Mouse (Mus musculus) adrenal gland, adult 2 months (tissue): ENCODE results near the gene Tnxb. TPM values are rescaled to one million over a fixed set of nuclear protein-coding genes. Genes with fewer than 3 reads are reported as not detected.

Experiments
- DNase-seq: peaks from one replicate; pipeline ENCODE4 v3.0.0; 2021
- polyA plus RNA-seq: library from polyadenylated mRNA; depleted of rRNA; stranded (reverse); fragments of >200 nt; gene quantifications from 2 replicates; pipeline ENCODE4 v1.2.3, GENCODE M21; 2012
- total RNA-seq, 2 experiments: library from RNA; stranded (reverse); gene quantifications; 2 replicates each; pipeline ENCODE4 v1.2.3; 2021

Gene Tnxb
- total and polyA plus RNA-seq, 3 experiments, result 20.2 to 30.1 (median 23.6) TPM

DNA sequence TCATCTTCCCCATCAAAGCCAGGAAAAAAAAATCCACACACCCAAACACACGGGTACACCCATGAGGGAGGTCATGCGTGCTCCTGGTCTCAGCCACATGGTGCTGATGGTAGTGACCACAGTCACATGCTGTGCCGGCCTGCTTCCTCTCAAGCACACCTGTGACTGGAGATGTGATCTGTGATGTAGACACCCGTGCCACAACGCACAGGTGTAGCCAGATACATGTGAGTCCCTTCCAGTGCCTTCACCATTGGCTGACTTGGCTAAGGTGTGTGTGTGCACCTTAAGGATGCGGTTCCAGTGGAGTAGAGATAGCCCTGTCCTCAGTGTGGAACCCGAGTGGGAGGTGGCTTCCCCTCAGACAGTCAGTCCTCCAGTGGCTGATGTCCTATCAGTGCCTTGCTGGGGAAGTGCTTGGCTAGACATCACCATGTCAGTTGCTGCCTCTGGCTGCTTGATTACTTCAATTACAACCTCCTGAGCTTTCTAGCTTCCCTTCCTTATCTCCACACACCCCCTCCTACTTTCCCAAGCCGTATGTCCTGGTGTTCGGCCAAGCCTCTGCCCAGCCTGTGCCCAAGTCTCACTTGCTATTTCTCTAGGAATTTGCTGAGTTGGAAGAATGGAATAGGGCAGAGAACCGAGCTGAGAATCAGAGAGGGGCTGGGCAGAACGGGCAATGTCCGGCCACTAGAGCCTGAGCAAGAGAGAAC, 11.0 kb upstream of the Tnxb start:
- DNase-seq, result no peak

- no peak for DNase-seq
Measured at GRCm38 (mm10) chr17:34659897-34660214, 10.5 kb upstream of the Tnxb start.

- no peak for DNase-seq
Measured at GRCm38 (mm10) chr17:34660259-34660820, 10.0 kb upstream of the Tnxb start.

GRCm38 (mm10) chr17:34661121-34661591, 9.2 kb upstream of the Tnxb start:
- DNase-seq, result peak; percentile 80

GRCm38 (mm10) chr17:34662468-34662867, 7.9 kb upstream of the Tnxb start:
- no peak for DNase-seq

DNA sequence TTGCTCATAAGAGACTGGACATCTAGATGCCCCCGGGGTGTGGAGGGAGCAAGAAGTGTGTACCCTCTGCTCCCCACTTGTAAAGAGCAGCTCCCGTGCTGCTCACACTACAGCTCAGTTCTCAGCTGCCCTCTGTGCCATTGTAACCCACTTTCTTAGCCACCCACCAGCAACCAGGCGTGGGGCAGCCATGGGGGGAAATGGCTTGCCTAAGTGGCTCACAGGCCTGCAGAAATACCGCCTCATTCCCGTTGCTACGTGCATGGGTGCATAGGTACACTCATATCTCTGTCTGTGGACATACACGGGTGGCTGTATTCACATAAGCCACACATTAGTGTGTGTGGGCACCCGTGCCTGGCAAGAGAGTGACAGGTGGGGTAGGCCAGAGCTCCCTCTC, 7.4 kb upstream of the Tnxb start:
- no peak for DNase-seq

GRCm38 (mm10) chr17:34663558-34663957, 6.8 kb upstream of the Tnxb start:
- DNase-seq, result no peak

GRCm38 (mm10) chr17:34664472-34664871, 5.9 kb upstream of the Tnxb start:
- no peak for DNase-seq

- no peak for DNase-seq
Measured at GRCm38 (mm10) chr17:34671151-34672066, 1.1 kb downstream of the Tnxb start.

GRCm38 (mm10) chr17:34672246-34672792, 2.0 kb downstream of the Tnxb start:
- DNase-seq, result no peak

GRCm38 (mm10) chr17:34673139-34673538, 2.8 kb downstream of the Tnxb start:
- DNase-seq, result no peak

GRCm38 (mm10) chr17:34674524-34675204, 4.3 kb downstream of the Tnxb start:
- no peak for DNase-seq

DNA sequence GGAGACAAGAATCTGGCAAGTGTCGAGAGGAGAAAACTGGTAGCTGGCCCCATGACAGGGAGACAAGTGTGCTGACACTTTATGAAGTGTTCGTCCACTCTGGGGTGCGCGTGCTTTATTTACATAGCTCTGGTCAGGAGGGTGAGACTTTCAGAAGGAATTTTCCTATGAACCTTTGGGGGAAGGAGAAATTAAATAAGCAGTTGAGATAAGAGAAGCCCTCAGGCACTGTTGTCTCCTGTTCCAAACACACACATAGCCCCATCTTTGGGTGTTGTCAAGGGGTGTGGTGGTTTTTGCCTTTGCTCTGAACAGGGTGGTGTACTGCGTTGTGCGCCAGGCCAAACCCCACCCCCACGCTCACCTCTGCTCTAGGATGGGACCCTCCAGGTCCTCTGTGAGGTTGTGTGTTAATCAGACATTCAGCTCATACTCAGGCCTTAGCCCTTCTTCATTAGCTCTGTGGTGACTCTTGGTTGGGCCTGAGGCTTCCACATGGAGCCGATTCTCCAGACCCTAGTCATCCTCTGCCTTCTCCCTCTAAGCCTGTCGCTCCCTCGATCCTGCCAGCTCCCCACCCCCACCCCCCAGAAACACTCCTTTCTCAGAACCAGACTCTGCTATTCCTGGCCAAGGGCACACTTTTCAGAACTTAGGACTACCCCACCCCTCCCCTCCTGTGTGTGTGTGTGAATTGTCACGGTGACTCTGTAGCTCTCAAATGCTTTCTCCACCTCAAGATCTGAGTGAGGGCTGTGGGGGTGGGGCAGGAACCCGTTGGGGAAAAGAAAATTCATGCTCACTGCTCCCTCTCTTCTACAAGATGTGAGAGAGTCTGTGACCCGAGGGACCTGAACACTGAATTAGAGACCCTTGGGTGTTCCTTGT, 5.1 kb downstream of the Tnxb start:
- no peak for DNase-seq

DNA sequence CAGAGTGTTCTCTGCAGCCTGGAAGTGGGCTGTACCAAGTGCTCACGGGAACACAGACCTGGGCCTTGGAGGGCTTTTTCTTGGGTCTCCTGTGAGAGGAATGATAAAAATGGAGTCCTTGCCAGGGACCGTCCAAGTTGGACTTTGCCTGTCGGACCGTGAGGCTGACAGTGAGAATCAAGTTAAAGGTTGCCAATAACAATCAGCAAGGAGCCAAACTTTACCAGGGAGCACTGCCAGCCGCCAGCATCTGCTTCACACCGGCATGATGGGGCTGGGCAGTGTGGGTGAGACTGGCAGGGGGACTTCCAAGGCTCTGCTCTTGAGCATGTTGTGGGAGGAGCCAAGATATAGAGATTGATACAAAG, 5.7 kb downstream of the Tnxb start:
- no peak for DNase-seq

GRCm38 (mm10) chr17:34676671-34677070, 6.3 kb downstream of the Tnxb start:
- no peak for DNase-seq

DNA sequence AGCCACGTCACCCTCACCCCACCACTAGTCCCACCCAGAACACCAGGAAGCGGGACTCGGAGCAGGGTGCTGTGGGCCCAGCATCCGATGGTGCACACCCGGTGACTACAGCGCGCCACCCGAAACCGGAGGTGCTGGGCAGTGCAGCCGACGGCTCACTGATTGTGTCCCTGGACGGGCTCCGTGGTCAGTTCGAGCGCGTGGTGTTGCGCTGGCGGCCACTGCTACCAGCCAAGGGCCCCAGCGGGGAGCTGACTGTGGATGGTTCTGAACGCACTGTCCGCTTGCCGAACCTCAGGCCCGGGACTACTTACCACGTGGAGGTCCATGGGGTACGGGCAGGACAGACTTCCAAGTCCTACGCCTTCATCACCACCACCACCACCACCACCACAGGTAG, 9.9 kb downstream of the Tnxb start:
- no peak for DNase-seq

GRCm38 (mm10) chr17:34680621-34681020, 10.3 kb downstream of the Tnxb start:
- no peak for DNase-seq

GRCm38 (mm10) chr17:34681132-34681571, 10.8 kb downstream of the Tnxb start:
- DNase-seq, result peak; percentile 85

DNA sequence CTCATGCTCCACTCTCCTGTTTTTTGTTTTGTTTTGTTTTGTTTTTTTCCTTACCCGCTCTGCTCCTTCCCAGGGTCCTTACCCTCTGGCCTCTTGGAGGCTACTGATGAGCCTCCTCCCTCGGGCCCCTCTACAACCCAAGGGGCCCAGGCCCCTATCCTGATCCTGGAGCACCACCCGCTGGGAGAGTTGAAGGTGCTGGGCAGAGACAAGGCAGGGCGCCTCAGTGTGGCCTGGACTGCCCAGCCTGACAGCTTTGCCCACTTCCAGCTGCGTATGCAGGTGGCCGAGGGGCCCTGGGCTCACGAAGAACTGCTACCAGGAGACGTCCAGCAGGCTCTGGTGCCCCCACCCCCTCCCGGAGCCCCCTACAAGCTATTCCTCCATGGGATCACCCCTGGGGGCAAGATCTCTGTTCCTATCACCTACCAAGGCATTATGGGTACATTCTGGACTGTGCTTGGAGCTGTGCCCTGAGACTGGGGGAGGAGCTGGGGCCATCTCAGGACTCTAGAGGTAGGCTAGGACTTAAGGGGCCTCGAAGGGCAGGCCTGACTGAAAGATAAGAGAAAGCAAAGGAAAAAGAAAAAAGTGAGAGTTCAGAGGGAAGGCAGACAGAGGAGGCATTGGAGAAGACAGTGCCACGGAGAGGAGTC, 11.7 kb downstream of the Tnxb start:
- peak; percentile 30 for DNase-seq

- DNase-seq, result no peak
Measured at GRCm38 (mm10) chr17:34683179-34683578, 12.8 kb downstream of the Tnxb start.
